Mouse (Mus musculus) kidney, postnatal 4 days (tissue): ENCODE measurements around the gene Ccdc189.
A peak's percentile ranks its signal among the peaks of the same experiment; 100 is the strongest.
"Not testable (repeated sequence)": the region's sequence is repeated elsewhere in the genome, so short reads cannot be mapped to it uniquely, and the experiment has no call there.

ENCODE experiments used
- DNase-seq, 2 experiments: peaks; one replicate each; pipeline ENCODE4 v3.0.0; 2021; ENCODE audit warnings: mixed read lengths in 2 of 2

Gene Ccdc189

DNA sequence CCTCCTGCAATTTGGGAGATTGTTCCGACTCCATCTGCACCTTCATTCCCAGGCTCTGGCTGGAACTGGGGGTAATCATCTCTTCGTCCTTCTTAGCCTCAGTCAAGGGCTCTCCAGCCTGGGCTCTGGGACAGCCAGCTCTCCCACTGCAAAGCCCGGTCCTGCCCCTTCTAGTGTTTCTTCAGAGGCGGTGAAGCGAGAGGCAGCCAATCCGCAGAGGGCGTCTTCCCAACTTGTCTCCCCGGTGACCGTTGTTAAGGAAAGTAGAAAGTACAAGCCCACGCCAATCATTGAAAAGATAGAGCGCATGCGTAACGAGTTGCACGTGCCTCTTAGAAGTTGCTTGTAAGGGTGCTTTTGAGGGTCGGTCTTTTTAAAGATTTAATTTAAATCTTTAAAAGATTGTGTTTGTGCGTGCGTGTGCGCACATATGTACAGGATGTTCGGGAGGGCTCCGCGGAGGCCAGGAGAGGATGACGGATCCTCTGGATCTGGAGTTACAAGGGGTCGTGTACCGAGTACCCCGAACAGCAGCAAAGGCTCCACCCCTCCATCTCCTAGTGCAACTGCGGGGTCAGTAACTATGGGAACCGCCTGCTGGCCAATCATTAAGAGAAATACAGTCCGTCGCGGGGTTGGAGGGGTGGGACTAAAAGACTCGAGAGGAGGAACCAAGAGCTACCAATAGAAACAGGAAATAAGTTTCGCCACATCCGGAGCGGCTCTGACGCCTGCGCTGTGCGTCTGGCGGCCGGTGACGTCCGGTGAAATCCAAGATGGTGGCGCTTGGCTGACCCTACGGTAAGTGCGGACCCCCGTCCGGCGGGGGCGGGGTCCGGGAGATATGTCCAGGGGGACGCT lies at the start of gene Ccdc189, which contains the start of gene Rnf40:
Ccdc189 (minus strand) TSS at position 585 of the 861 bp plus-strand sequence.
Rnf40 (plus strand) TSS at position 757 of the 861 bp plus-strand sequence.
- peak; percentile 92 to 96 for DNase-seq

GRCm38 (mm10) chr7:127636963-127637362 lies 48.6 kb upstream of the Ccdc189 start:
- DNase-seq: peak; percentile 87 to 91

- no peak for DNase-seq
Measured at GRCm38 (mm10) chr7:127631416-127631815, 43.0 kb upstream of the Ccdc189 start.

- no peak for DNase-seq
Measured at GRCm38 (mm10) chr7:127628646-127629045, 40.3 kb upstream of the Ccdc189 start.

GRCm38 (mm10) chr7:127626471-127626870 lies 38.1 kb upstream of the Ccdc189 start:
- DNase-seq: no peak

DNA sequence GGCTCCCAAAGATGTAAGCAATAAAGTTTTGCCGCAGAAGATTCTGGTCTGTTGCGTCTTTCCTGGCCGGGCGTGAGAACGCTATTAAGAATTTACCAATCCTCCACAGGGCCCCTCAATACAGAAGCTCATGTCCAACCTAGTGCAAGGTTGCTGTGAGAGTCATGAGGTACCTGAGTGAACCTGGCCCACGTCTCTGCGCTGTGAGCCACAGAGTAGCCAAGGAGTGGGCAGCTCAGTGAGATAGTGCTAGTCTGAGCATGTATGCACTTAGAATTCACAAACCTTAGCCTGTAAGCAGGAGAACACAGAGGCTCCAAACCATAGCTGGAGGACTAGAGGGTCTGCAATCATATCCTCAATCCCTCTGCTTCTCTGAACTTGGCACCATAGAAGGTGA lies 37.6 kb upstream of the Ccdc189 start:
- DNase-seq: no peak

DNA sequence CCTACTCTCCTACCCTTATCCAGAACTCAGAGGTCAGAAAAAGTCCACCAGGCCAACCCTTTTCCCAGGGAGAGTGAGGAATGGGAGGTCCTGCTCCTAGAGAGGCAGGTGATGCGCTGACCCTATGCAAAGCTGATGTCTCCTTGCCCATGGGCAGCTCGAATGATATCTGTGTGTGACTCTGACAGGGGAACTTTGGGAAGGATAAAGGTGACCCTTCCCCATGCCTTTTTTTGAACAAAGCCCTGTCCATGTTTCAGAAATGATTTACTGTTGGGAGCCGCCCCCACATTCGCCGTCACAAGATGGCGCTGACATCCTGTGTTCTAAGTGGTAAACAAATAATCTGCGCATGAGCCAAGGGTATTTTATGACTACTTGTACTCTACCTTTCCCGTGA lies 30.0 kb upstream of the Ccdc189 start:
- DNase-seq: not testable (repeated sequence)

GRCm38 (mm10) chr7:127617962-127618361 lies 29.6 kb upstream of the Ccdc189 start:
- DNase-seq: no peak

- no peak for DNase-seq
Measured at GRCm38 (mm10) chr7:127616881-127617280, 28.5 kb upstream of the Ccdc189 start.

DNA sequence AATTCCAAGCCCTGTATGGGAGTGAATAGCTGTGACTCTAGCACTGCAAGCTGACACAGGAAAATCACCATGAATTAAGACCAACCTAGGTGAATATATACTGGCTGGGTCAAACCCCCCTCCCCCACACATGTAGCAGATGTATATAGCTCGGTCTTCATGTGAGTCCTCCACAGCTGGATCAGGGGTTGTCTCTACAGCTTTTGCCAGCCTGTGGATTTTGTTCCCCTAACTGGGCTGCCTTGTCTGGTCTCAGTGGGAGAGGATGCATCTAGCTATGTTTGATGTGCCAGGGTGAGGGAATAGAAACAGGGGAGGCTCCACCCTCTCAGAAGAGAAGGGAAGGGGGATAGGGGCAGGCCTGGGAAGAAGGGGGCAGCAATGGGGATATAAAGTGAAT lies 27.9 kb upstream of the Ccdc189 start:
- no peak for DNase-seq

DNA sequence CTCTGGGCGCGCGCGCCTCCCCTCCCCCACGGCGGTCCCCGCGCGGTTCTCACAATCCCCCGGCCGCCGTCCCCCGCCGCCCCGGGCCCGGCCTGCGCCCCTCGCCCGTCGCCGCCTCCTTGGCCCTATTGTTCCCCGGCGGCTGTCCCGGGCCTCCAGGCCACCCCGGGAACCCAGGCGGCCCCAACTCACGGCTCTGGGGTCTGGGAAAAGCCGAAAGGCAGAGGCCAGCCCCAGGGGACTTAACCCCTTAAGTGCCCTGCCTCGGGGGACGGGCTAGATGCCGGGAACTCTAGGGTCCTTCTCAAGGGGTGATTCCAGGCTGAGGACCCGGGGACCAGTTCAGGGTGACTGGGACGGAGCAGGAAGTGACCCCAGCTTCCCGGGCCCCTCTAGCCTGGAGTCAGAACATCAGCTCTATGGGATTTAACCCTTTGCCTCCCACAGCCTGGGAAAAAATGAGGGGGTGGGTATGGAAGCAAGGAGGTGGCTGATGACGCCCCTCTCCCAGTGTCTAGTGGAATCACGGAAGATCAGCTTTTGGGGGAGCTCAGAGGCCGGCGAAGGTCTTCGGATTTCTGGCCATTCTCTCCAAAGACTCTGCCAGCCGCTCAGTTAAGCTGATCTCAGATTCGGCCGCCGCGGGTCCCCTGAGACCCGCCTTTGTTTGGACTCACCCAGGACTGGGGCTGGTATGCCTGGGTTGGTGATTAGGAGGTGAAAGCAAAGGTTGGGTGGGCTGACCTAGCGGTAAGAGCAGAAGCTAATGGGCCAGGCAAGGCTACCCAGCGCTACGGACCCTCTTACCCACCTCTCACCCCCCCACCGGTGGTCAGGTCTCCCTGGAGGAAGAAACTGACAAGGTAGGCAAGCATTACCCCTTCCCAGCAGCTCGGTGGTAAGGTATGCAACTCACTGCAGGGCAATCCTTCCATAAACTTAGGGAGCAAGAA lies 26.8 kb upstream of the Ccdc189 start, which contains the start of gene Zfp629:
Zfp629 (minus strand) TSS at position 907 of the 953 bp plus-strand sequence.
- peak; percentile 79 to 90 for DNase-seq

DNA sequence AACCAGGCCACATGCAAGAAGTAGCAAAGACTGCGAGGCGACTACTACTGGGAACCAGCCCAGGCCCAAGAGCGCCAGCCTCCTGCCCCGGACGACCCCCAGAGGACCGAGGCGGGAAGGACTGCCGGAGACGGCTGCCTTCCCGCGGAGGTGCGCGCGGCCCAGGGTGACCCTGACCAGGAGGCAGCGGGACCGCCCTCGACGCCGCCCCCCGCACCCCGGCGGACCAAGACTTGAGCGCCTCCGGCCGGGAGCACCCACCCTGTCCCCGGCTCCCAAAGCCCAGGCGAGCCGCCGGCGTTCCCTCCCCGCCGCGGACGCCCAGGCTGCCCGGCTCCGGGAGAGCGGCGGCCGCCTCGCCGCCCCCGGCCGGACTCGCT lies 26.1 kb upstream of the Ccdc189 start:
- peak; percentile 72 to 84 for DNase-seq

GRCm38 (mm10) chr7:127614091-127614490 lies 25.7 kb upstream of the Ccdc189 start:
- DNase-seq: no peak

- DNase-seq: no peak
Measured at GRCm38 (mm10) chr7:127613501-127613900, 25.1 kb upstream of the Ccdc189 start.

- no peak for DNase-seq
Measured at GRCm38 (mm10) chr7:127611561-127611960, 23.2 kb upstream of the Ccdc189 start.

DNA sequence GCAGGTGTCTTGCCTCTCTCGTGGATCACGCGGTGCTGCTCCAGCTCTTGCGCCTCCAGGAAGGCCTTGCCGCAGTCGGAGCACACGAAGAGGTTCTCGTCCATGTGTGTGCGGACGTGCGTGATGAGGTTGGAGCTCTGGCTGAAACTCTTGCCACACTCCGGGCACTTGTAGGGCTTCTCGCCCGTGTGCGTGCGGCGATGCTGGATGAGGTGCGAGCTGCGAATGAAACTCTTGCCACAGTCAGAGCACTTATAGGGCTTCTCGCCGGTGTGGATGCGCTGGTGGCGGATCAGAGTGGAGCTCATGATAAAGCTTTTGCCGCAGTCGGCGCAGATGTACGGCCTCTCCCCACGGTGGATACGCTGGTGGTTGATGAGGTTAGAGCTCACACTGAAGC lies 22.6 kb upstream of the Ccdc189 start:
- no peak for DNase-seq

DNA sequence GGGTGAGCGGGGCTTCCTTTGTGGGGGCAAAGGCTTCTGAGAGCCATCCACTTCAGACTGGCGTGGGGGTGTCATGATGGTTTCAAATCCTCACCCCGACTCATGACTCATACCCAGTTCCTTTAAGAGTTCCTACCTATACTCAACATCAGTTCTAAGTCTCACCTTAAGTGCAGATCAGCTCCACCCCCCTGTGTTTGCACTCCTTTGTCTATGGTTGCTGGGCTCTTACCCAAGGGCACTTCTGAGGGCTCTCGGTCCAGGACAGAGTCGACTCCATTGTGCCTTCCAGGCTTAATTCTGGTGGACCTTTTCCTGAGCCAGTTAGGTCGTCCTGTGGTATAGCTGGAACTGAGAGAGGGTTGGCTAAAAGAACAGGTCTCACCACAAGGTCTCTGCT lies 18.8 kb upstream of the Ccdc189 start:
- DNase-seq: no peak

GRCm38 (mm10) chr7:127604256-127604655 lies 15.9 kb upstream of the Ccdc189 start:
- no peak for DNase-seq

- no peak for DNase-seq
Measured at GRCm38 (mm10) chr7:127602903-127603302, 14.5 kb upstream of the Ccdc189 start.

DNA sequence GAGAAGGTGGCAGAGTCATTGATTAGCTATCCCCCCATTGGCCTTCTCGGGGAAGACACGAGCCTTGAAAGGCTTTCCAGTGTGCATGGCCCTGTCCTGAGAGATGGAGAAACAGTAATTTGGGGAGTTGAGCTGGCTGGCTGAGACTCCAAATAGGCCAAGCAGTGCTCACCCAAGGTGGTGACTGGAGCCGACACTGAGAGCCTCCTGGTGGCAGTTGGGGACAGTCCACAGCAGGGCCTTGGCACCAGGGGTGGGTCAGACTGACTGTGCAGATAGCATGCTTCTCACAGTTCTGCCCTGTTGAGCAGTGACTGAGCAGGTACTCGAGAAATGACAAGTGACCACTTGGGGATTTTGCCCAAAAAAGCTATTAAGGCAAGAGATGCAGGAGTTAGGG lies 13.3 kb upstream of the Ccdc189 start:
- DNase-seq: no peak

GRCm38 (mm10) chr7:127600612-127601011 lies 12.2 kb upstream of the Ccdc189 start:
- no peak for DNase-seq

- no peak for DNase-seq
Measured at GRCm38 (mm10) chr7:127596747-127597146, 8.4 kb upstream of the Ccdc189 start.

DNA sequence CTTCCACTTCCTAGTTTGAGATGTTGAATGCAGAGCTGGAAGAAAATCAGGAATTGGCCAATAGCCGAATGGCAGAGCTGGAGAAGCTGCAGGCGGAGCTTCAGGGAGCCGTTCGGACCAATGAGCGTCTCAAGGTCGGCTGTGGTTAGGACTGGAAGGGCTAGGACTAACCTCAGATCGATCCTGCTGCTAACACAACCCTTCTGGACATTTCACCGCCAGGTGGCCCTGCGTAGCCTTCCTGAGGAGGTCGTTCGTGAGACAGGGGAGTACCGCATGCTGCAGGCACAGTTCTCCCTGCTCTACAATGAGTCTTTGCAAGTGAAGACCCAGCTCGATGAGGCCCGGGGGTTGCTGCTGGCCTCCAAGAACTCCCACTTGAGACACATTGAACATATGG lies 4.2 kb upstream of the Ccdc189 start:
- no peak for DNase-seq
